Mouse (Mus musculus) stomach, postnatal 0 days (tissue): ENCODE measurements around the gene Nrxn3. TPM values are rescaled to one million over a fixed set of nuclear protein-coding genes. Genes with fewer than 3 reads are reported as not detected.

Experiments used
- ATAC-seq: fragments of 200-750 bp; cut with Nextera tagmentation; 2 replicates; pipeline ENCODE4 v1.8.0; 2017; ENCODE audit not compliant: low FRiP score, low TSS enrichment
- DNase-seq: peaks from one replicate; pipeline ENCODE4 v3.0.0-alpha.2; 2016; ENCODE audit warnings: low spot score
- H3K27ac ChIP-seq: fragments of 300-500 bp; sonication (generic); replicated peaks from 2 replicates; pipeline ENCODE4 v1.5.1; 2014; ENCODE audit warnings: mild to moderate bottlenecking, control low read depth
- H3K27me3 ChIP-seq: fragments of 300-500 bp; sonication (generic); 2 replicates; pipeline ENCODE4 v1.6.1; 2014; ENCODE audit warnings: low read length; ENCODE audit not compliant: control insufficient read depth, insufficient read depth
- H3K36me3 ChIP-seq: fragments of 300-500 bp; sonication (generic); 2 replicates; pipeline ENCODE4 v1.6.1; 2014; ENCODE audit warnings: low read length, mixed read lengths; ENCODE audit not compliant: control insufficient read depth, insufficient read depth
- H3K4me1 ChIP-seq: fragments of 300-500 bp; sonication (generic); replicated peaks from 2 replicates; pipeline ENCODE4 v1.6.1; 2014; ENCODE audit warnings: antibody characterized with exemption; ENCODE audit not compliant: control insufficient read depth, insufficient read depth
- H3K4me2 ChIP-seq: fragments of 300-500 bp; sonication (generic); replicated peaks from 2 replicates; pipeline ENCODE4 v1.6.1; 2014; ENCODE audit warnings: low read depth, mild to moderate bottlenecking, control low read depth, moderate library complexity
- H3K4me3 ChIP-seq: fragments of 300-500 bp; sonication (generic); 2 replicates; pipeline ENCODE4 v1.5.1; 2014; ENCODE audit warnings: low read depth, low read length, control low read depth
- H3K9ac ChIP-seq: fragments of 300-500 bp; sonication (generic); 2 replicates; pipeline ENCODE4 v1.6.1; 2014; ENCODE audit warnings: mild to moderate bottlenecking, low read length, control low read depth, mixed read lengths
- H3K9me3 ChIP-seq: fragments of 300-500 bp; sonication (generic); 2 replicates; pipeline ENCODE4 v1.6.1; 2016; ENCODE audit warnings: low read length; ENCODE audit not compliant: control insufficient read depth
- CTCF ChIP-seq: IDR thresholded peaks from 2 replicates; pipeline ENCODE4 v1.5.1; 2016; ENCODE audit warnings: antibody characterized with exemption, low read depth, mild to moderate bottlenecking, moderate library complexity
- EP300 ChIP-seq: optimal IDR thresholded peaks from 2 replicates; pipeline ENCODE3; 2016; ENCODE audit warnings: antibody characterized with exemption
- WGBS: fragments of 180-500 bp; shearing (Covaris S2); extraction: QIAGEN DNeasy Blood & Tissue Kit; methylation state at CpG from one replicate; pipeline ENCODE4 v1.1.7; 2014; 5-methylcytosine and 5-hydroxymethylcytosine counted together
- polyA plus RNA-seq: library from polyadenylated mRNA; unstranded; fragments of >200 nt; fragmentation: Nextera tagmentation; extraction: Ambion mirVana; gene quantifications from 2 replicates; pipeline ENCODE4 v1.2.1, GENCODE M21; 2015

Nrxn3 gene
- polyA plus RNA-seq, 1 experiment from 2014 or later: 1.0 TPM

DNA sequence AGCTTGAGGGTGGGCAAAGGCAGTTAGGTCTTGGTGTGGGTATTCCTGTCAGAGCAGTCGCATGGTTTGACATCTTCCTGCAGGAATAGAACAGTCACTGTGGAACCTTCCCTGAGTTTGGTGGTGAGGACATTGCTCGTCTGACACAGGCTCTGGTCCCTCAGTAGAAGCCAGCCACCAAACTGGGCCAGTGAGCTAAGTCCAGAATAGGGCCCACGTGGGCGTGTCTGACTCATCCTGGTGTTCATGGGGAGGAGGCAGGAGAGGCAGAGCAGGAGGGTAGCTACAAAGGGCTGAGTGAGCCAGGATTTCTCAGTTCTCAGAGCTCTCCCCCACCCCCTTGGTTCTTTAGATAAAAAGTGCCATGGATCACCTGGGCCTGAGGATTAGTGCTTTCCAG lies 15.9 kb downstream of the Nrxn3 start:
- Histone ChIP-seq H3K27me3 (no peaks in the 10 kb centered on the region), H3K9ac (no peak overlapping the region), H3K4me2 (no peak overlapping the region), H3K4me1 (no peaks in the 10 kb centered on the region), H3K27ac (no peak overlapping the region), H3K36me3 (no peaks in the 10 kb centered on the region), H3K4me3 (no peak overlapping the region), H3K9me3 (no peaks in the 10 kb centered on the region)
- 62% methylated on average over 4 of the region's 4 CpGs for WGBS
- TF ChIP-seq EP300 (no peak), CTCF (no peak)
- ATAC-seq (no peak), DNase-seq (no peak)

DNA sequence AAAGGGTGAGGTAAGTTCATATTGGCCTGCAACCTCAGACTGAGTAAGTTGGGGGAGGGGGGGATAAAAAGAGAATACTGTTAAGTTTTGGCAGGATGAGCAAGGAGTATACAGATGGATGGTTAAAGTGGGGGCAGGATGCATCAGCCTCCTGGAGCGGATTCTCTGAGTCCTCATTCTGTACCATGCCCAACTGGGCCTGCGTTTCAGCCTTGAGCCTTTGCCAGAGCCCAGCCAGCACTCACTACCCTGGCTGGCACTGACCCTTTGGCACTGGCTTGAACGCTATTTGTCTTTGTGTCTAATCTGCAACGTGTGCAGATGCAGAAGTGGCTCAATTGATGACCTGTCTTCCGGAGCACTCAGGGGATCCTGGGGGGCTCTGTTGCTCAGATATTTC lies 24.1 kb downstream of the Nrxn3 start:
- ATAC-seq: 0 out of 2 replicates have a peak, but pooled peaks have one; percentile 32
- H3K36me3 ChIP-seq: no peaks in the 10 kb centered on the region
- WGBS: 67% methylated on average over 5 of the region's 5 CpGs
- DNase-seq: no peak
- H3K9me3 ChIP-seq: no peaks in the 10 kb centered on the region
- H3K9ac ChIP-seq: no peak overlapping the region
- no peaks in the 10 kb centered on the region for H3K27me3 ChIP-seq
- H3K27ac ChIP-seq: no peak overlapping the region
- no peak overlapping the region for H3K4me2 ChIP-seq
- no peak for TF ChIP-seq EP300
- TF ChIP-seq CTCF: no peak
- no peaks in the 10 kb centered on the region for H3K4me1 ChIP-seq
- H3K4me3 ChIP-seq: no peak overlapping the region

DNA sequence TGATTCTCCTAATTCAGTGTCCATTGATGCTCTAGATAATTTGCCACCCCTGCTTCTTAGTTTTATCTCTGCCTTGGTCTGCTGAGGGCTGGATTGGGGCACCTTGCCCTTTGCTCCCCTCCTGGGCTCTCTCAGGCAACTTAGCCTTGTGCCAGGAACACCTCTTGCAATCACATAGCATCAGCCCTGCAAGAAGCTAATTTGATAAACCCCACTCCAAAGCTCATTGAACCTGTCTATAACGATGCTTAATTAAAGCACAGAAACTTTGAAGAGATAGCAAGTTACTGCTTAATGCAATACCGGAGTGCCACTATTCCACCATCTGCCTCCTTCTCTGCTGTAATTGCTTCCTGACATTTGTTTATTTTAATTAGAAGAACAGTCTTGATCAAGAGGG lies 42.1 kb downstream of the Nrxn3 start:
- Histone ChIP-seq H3K9ac (no peak overlapping the region), H3K36me3 (no peaks in the 10 kb centered on the region), H3K27me3 (no peaks in the 10 kb centered on the region), H3K4me2 (no peak overlapping the region), H3K27ac (no peak overlapping the region), H3K4me3 (no peak overlapping the region), H3K4me1 (no peaks in the 10 kb centered on the region), H3K9me3 (no peaks in the 10 kb centered on the region)
- no peak for TF ChIP-seq CTCF
- TF ChIP-seq EP300: no peak
- no peak for ATAC-seq
- DNase-seq: no peak
- WGBS: 54% methylated on average over 2 of the region's 2 CpGs

DNA sequence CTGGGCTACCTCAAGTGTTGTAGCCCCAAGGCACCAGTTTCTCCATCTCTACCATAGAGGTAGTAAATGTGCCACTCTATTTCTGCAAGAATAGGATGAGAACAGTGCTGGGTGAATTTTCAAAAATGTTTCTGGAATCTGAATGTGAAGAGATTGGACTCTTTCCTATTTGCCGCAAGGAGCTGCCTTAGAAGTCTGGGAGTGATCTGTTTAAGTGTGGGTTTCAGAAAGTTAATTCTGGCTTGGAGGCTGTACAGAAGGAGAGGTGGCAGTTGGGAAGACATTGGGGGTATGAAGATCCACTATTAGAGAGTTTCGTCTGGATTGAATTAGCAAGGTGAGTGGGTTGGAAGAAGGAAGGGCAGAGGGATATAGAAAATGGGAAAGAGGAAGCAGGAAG lies 52.0 kb downstream of the Nrxn3 start:
- H3K9ac ChIP-seq: no peak overlapping the region
- WGBS: 82% methylated on average over 2 of the region's 2 CpGs
- no peaks in the 10 kb centered on the region for H3K4me1 ChIP-seq
- H3K4me3 ChIP-seq: no peak overlapping the region
- H3K27me3 ChIP-seq: no peaks in the 10 kb centered on the region
- H3K36me3 ChIP-seq: no peaks in the 10 kb centered on the region
- H3K27ac ChIP-seq: no peak overlapping the region
- no peak for TF ChIP-seq EP300
- no peak for TF ChIP-seq CTCF
- H3K4me2 ChIP-seq: no peak overlapping the region
- DNase-seq (no peak), ATAC-seq (no peak)
- H3K9me3 ChIP-seq: no peaks in the 10 kb centered on the region

DNA sequence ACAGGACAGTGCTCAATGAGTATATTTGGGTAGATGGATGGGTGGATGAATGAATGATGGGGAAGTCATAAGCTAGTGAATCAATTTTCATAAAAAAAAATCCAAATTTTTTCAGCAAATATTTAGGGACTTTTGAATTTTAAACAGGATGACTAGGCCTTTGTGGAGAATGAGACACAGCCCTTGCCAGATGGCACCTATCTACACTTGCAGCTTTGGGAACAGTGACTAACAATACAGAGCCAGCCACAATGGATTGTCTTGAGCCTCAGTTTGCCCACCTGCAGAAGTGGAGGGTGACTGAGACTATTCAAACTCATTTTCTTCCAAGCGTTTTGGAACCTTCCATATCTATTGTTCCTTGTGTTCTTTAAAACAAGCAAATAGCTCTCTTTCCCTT lies 55.4 kb downstream of the Nrxn3 start:
- TF ChIP-seq CTCF: no peak
- no peak for TF ChIP-seq EP300
- ATAC-seq: no peak
- WGBS: 76% methylated on average over 1 of the region's 1 CpGs

DNA sequence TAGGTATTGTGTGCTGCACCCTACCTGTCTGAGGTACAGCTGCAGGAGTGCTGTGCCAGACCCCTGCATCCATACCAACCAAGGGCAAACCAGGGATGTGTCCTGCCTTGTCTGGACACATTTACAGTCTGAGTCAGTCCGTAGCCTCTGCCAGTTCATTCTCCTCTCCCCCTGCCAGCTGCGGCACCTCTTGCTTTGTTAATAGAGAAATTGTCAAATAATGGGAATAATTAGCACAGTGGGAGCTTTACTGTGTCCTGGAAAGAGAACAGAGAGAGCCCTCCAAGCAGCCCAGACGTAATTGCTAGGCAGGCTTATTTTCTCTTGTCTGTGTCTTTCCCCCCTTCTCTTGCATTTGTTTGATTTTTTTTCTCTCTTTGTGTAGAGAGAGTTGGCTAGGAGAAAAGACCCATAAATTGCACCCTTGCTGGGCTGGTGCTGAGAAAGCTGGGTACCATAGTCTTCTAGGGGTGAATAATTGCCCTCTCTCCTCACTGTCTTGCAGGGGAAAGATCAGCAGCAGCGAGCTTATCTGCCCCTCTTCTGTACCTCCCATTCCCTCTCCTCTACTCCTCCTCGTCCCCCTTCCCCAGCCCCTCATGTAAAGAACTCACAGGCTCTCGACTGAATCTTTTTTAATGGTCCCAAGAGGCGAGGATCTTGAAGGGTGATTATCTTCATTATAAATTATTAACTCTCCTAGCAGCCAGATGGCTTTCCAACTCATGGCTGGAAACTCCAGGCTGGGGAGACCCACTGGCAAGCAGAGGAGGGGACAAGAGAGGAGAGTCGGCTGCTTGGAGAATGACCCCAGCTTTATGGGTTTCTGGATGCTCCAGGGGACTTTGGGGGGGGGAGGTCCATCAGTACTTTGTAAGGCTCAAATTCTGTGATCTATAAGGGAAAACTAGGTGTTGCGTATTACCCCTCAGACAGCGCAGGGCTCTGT lies 61.8 kb downstream of the Nrxn3 start:
- Histone ChIP-seq H3K4me3 (no peak overlapping the region), H3K4me1 (no peaks in the 10 kb centered on the region), H3K4me2 (no peak overlapping the region), H3K9me3 (no peaks in the 10 kb centered on the region), H3K9ac (no peak overlapping the region), H3K27me3 (no peaks in the 10 kb centered on the region), H3K36me3 (no peaks in the 10 kb centered on the region), H3K27ac (no peak overlapping the region)
- TF ChIP-seq CTCF (no peak), EP300 (no peak)
- ATAC-seq: no peak
- DNase-seq: no peak
- WGBS: 41% methylated on average over 10 of the region's 10 CpGs

More for the DNA sequence above, 55.4 kb downstream of the Nrxn3 start:
- Histone ChIP-seq H3K4me2 (no peak overlapping the region), H3K36me3 (no peaks in the 10 kb centered on the region), H3K27ac (no peak overlapping the region), H3K27me3 (no peaks in the 10 kb centered on the region), H3K4me3 (no peak overlapping the region), H3K9me3 (no peaks in the 10 kb centered on the region), H3K9ac (no peak overlapping the region), H3K4me1 (no peaks in the 10 kb centered on the region)
- no peak for DNase-seq
